Mouse (Mus musculus): ENCODE results near the gene Galnt2. TPM values are rescaled to one million over a fixed set of nuclear protein-coding genes. Genes with fewer than 3 reads are reported as not detected.

Galnt2 gene
- total RNA-seq, 2 experiments from 2014 or later, result 51.5 to 60.6 TPM

Other genes starting within 250 kb of the Galnt2 start
- gene Abcb10, start 248.3 kb upstream of the Galnt2 start, total RNA-seq (2021), result 10 to 100 TPM; 17.3 to 20.1 TPM
- 10 to 100 TPM; 21.2 to 23.9 TPM for gene Taf5l, start 210.0 kb upstream of the Galnt2 start, total RNA-seq (2021)
- gene Urb2, start 209.9 kb upstream of the Galnt2 start, total RNA-seq (2021), result 10 to 100 TPM; 12.1 to 12.9 TPM
- 100 to 1,000 TPM; 208 to 219 TPM for gene Pgbd5, start 208.3 kb downstream of the Galnt2 start, total RNA-seq (2021)

Measured in left cerebral cortex, adult 18-20 months (tissue).